Mouse (Mus musculus): ENCODE data around the gene Dennd5b.

GRCm38 (mm10) chr6:148971385-148971940 is 130.0 kb downstream of the Dennd5b start:
- TF ChIP-seq CTCF (IDR thresholded peaks at IDR 0.05; ENCODE audit: low read depth, low read length) (no peak), POLR2AphosphoS5 (IDR thresholded peaks at IDR 0.05; ENCODE audit: insufficient replicate concordance, low read depth, low read length) (no peak), GATA1 (IDR thresholded peaks at IDR 0.05; ENCODE audit: borderline replicate concordance, low read length) (no peak), GATA2 (IDR thresholded peaks at IDR 0.05; ENCODE audit: borderline replicate concordance, low read depth, low read length) (no peak)
